Mouse (Mus musculus) testis, adult 2 months (tissue): ENCODE results near the gene Ankrd1.

Source experiments
- CTCF ChIP-seq: fragments of 200-500 bp; IDR thresholded peaks from 2 replicates; pipeline ENCODE4 v1.5.1; 2012; ENCODE audit warnings: low read depth, mild to moderate bottlenecking, inconsistent platforms, low read length, moderate library complexity; ENCODE audit not compliant: control insufficient read depth, insufficient read depth, insufficient replicate concordance
- POLR2A ChIP-seq: fragments of 200-500 bp; IDR thresholded peaks from 2 replicates; pipeline ENCODE4 v1.6.1; 2012; ENCODE audit warnings: low read depth, mild to moderate bottlenecking, inconsistent platforms, low read length, moderate library complexity; ENCODE audit not compliant: control insufficient read depth

DNA sequence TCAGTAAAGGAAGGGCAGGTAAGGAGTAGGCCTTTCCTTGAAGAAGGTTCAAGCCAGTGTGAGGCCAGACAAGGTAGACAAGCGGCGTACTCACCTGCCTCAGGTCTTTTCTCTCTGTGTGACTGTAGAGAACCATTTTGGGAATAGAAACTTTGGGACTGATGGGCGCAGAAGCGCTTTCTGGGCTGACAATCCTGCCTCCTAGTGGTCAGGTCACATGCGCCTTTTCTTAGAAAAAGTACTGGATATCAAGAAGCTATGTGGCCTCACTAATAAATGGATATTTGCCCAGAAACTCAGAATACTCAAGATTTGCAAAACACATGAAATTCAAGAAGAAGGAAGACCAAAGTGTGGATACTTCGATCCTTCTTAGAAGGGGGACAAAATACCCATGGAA, 28.7 kb upstream of the Ankrd1 start:
- no peak for TF ChIP-seq POLR2A
- TF ChIP-seq CTCF = no peak
